Mouse (Mus musculus): ENCODE measurements around the gene Zic5.

- TF ChIP-seq CTCF (IDR thresholded peaks at IDR 0.05; ENCODE audit: borderline replicate concordance, insufficient read depth, low read depth, low read length) (no peak), POLR2A (IDR thresholded peaks at IDR 0.05; ENCODE audit: borderline replicate concordance, insufficient read depth, low read length) (no peak)
These were observed 1.4 kb upstream of the Zic5 start for GRCm38 (mm10) chr14:122466756-122467362.

All from cerebellum, adult 2 months (tissue).